Mouse (Mus musculus): ENCODE measurements around the gene Sfpq. TPM values are rescaled to one million over a fixed set of nuclear protein-coding genes. Genes with fewer than 3 reads are reported as not detected.

The Sfpq gene
- polyA plus RNA-seq, 1 experiment from 2014 or later = 91.4 TPM

DNA sequence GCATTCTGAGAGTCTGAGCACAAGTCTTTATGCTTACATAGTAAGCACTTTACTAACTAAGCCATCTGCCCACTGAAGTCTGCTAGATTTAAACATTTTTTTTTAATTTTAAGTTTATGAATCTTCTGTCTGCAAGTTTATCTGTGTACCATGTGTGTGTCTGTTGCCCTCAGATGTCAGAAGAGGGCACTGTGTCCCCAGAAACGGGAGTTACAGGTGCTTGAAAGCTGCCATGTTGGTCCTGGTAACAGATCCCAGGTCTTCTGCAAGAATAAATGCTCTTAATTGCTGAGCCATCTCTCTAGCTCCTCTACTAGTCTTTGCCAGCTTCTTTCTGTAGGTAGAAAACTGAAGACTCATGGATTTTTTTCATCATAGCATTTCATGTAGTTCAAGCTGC is 53.8 kb downstream of the Sfpq start:
- Histone ChIP-seq H3K9ac (no peak overlapping the region), H3K36me3 (no peaks in the 10 kb centered on the region), H3K4me1 (replicated peaks) (peaks cover 4% of the 10 kb centered on the region), H3K4me3 (no peak overlapping the region), H3K27ac (ENCODE audit: poor library complexity, severe bottlenecking) (no peak overlapping the region), H3K9me3 (replicated peaks) (0 out of 2 replicates have a peak, but pooled peaks cover 2% of the 10 kb centered on the region), H3K4me2 (no peak overlapping the region), H3K27me3 (replicated peaks) (no peaks in the 10 kb centered on the region)
- WGBS = 74% methylated on average over 1 of the region's 1 CpGs
- no peak for ATAC-seq (ENCODE audit: insufficient number of reproducible peaks, low FRiP score)

DNA sequence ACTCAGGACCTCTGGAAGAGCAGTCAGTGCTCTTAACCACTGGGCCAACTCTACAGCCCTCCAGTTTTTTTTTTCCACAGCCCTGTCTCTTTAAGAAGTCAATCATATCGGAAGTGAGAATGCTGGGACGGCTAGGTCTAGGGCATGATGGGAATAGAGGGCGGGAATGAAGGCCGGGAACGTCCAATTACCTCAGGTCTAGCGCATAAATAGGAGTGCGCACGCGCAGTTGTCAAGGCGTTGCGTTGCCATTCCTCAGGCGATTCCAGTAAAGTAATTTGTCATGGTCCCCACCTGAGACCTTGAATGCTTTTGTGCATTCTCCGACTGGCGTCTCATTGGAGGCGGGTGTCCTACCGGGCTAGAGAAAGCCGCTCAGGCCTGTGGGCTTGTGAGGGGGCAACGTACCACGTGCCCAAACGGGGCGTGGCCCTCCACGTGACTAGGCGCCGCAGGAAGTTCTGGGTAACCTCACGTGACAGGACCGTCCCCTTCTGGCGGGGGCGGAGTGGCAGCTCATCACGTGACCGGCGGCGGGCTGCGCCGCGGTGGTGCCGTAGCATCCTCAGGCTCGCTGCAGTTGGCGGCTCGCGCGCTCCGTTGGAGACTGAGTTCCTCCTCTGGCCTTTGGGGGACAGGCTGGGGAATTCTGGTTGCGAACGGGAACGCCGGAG is 55.9 kb downstream of the Sfpq start, which contains the start of gene Zmym6:
Gene Zmym6, plus strand, starts transcription at position 509 of the 674 bp plus-strand sequence.
- ATAC-seq (ENCODE audit: insufficient number of reproducible peaks, low FRiP score) = peak; percentile 98
- peak within 1 kb of the TSS; percentile 54 for H3K4me3 ChIP-seq
- WGBS = under 1% methylated on average over 46 of the region's 46 CpGs

DNA sequence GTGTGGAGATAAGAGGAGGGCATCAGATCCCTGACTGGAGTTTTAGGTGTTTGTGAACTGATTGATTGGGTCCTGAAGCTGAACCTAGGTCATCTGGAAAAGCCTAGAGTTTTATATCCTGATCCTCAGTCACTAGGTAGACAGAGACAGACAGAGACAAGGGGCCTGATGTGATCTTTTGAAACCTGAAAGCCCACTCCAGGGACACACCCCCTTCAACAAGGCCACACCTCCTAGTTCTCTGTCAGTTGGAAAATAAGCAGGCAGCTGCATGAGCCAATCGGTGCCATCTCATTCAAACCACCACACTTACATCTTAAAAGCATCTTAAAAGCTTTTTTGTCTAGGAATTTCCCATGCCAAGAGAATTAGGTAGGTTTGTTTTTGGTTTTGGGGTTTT is 59.7 kb downstream of the Sfpq start:
- no peaks in the 10 kb centered on the region for H3K27me3 ChIP-seq (replicated peaks)
- no peaks in the 10 kb centered on the region for H3K36me3 ChIP-seq
- no peak overlapping the region for H3K27ac ChIP-seq (ENCODE audit: poor library complexity, severe bottlenecking)
- no peak for ATAC-seq (ENCODE audit: insufficient number of reproducible peaks, low FRiP score)
- H3K4me1 ChIP-seq (replicated peaks) = peaks cover 6% of the 10 kb centered on the region
- H3K4me2 ChIP-seq = no peak overlapping the region
- H3K9me3 ChIP-seq (replicated peaks) = no peaks in the 10 kb centered on the region
- no peak overlapping the region for H3K4me3 ChIP-seq
- 42% methylated on average over 1 of the region's 1 CpGs for WGBS
- H3K9ac ChIP-seq = no peak overlapping the region

More for the DNA sequence above, 55.9 kb downstream of the Sfpq start, which contains the start of gene Zmym6:
- H3K27me3 ChIP-seq (replicated peaks) = no peaks in the 10 kb centered on the region
- H3K27ac ChIP-seq (ENCODE audit: poor library complexity, severe bottlenecking) = peak within 1 kb of the TSS; percentile 72
- H3K36me3 ChIP-seq = no peaks in the 10 kb centered on the region
- peak within 1 kb of the TSS; percentile 77 for H3K4me2 ChIP-seq
- peaks cover 4% of the 10 kb centered on the region for H3K4me1 ChIP-seq (replicated peaks)
- peak within 1 kb of the TSS; percentile 64 for H3K9ac ChIP-seq
- H3K9me3 ChIP-seq (replicated peaks) = 0 out of 2 replicates have a peak, but pooled peaks cover 2% of the 10 kb centered on the region

DNA sequence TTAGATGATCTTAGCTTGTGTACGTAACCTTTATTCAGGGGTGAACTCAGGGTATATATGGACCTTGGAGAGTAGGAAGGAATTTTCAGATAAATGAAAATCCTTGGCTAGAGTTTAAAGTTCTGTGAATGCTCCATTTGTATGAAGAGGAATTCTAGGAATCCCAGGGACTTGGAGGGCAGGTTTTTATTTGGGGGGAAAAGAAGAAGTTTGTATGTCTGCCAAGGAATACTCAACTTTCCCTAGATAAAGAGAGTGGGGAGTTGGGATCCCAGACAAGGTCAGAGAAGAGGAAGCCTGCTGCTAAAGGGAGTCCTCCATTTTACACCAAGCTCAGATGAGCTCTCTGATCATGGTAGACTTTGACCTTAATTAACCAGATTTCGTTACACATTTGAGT is 62.0 kb downstream of the Sfpq start:
- H3K27me3 ChIP-seq (replicated peaks) = no peaks in the 10 kb centered on the region
- no peak overlapping the region for H3K9ac ChIP-seq
- ATAC-seq (ENCODE audit: insufficient number of reproducible peaks, low FRiP score) = no peak
- no peaks in the 10 kb centered on the region for H3K9me3 ChIP-seq (replicated peaks)
- H3K27ac ChIP-seq (ENCODE audit: poor library complexity, severe bottlenecking) = no peak overlapping the region
- 0 out of 2 replicates have a peak, but pooled peaks cover 2% of the 10 kb centered on the region for H3K4me1 ChIP-seq (replicated peaks)
- H3K4me2 ChIP-seq = no peak overlapping the region
- H3K36me3 ChIP-seq = peaks cover 5% of the 10 kb centered on the region; the same call in 1 of the 2 replicates
- no peak overlapping the region for H3K4me3 ChIP-seq
- WGBS = 73% methylated on average over 2 of the region's 2 CpGs

DNA sequence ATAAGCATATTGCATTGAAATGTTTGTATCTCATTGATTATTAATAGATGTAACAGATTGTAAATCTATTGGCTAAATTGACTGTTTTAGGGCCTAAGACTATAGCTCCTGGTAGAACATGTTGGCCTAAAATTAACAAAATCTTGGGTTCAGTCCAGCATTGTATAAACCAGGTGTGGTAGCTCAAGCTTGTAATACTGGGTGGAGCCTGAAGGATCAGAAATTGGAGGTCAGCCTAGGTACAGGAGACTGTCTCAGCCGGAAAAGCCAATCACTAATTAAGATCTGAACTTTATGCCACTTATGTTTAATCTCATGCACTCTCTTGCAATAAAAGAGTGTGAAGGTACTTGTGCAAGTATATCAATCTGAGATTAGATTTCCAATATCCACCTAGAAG is 64.6 kb downstream of the Sfpq start:
- Histone ChIP-seq H3K4me3 (no peak overlapping the region), H3K27me3 (replicated peaks) (no peaks in the 10 kb centered on the region), H3K27ac (ENCODE audit: poor library complexity, severe bottlenecking) (no peak overlapping the region), H3K4me1 (replicated peaks) (0 out of 2 replicates have a peak, but pooled peaks cover 2% of the 10 kb centered on the region), H3K36me3 (peaks cover 21% of the 10 kb centered on the region), H3K4me2 (no peak overlapping the region), H3K9me3 (replicated peaks) (no peaks in the 10 kb centered on the region), H3K9ac (no peak overlapping the region)
- ATAC-seq (ENCODE audit: insufficient number of reproducible peaks, low FRiP score) = no peak
- WGBS = 78% methylated on average over 1 of the region's 1 CpGs

Other genes with a start within 250 kb of the Sfpq start
- gene Zmym4, start 53.2 kb upstream of the Sfpq start, polyA plus RNA-seq (2016; fragmentation: Nextera tagmentation; extraction: Ambion mirVana) = 21.2 and 21.5 TPM in 2 replicates
- 18.7 and 19.5 TPM in 2 replicates for gene Zmym1, start 39.8 kb downstream of the Sfpq start, polyA plus RNA-seq (2016; fragmentation: Nextera tagmentation; extraction: Ambion mirVana)
- gene Zmym6, start 56.1 kb downstream of the Sfpq start, polyA plus RNA-seq (2016; fragmentation: Nextera tagmentation; extraction: Ambion mirVana) = 15.9 and 17.8 TPM in 2 replicates
- gene Tmem35b, start 102.4 kb downstream of the Sfpq start, polyA plus RNA-seq (2016; fragmentation: Nextera tagmentation; extraction: Ambion mirVana) = 13.7 and 14.9 TPM in 2 replicates
- gene Dlgap3, start 147.9 kb downstream of the Sfpq start, polyA plus RNA-seq (2016; fragmentation: Nextera tagmentation; extraction: Ambion mirVana) = 0.73 and 0.95 TPM in 2 replicates
- 51.9 and 58.7 TPM in 2 replicates for gene Smim12, start 222.5 kb downstream of the Sfpq start, polyA plus RNA-seq (2016; fragmentation: Nextera tagmentation; extraction: Ambion mirVana)